Mouse (Mus musculus): ENCODE data around the gene Rufy3.
"Not testable (repeated sequence)": the region's sequence is repeated elsewhere in the genome, so short reads cannot be mapped to it uniquely, and the experiment has no call there.

Gene Rufy3

DNA sequence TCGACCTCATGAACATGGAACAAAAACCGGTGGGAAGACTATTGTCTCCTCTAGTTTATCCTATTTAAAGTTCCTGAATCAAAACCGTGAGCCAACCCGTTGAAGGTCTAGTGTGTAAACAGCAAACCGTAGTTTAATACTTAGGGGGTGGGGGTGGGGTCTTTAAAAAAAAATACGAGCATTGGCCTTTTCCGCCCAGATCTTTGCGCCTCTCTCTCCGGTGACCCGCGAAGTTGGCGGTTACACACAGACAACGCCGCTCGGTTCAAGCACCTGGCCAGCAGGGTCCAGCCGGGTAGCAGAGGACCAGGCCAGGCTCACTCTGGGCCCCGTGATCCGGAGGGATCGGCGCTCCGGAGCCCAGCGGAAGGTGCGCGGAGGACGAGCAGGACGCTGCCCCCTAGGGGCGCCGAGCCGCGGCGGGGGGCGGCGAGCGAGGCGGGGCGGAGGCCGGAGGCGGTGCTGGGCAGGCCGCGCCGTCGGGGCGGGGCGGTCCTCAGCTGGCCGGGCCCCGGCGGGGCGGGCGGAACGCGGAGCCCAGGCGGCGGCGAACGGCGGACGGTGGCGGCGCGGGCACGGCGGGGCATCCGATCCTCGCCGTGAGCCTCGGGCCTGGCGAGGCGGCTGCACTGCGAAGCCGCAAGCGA lies at the start of gene Rufy3:
Gene Rufy3 (plus strand): TSS at position 540 of the 647 bp plus-strand sequence.
- in situ Hi-C loops (cut with MboI; ENCODE audit: low pct_unique_long_range_greater_than_20kb in 1 of 2, low sequenced_read_pairs in 2 of 2, unreplicated experiment in 1 of 2) = no loop called here

DNA sequence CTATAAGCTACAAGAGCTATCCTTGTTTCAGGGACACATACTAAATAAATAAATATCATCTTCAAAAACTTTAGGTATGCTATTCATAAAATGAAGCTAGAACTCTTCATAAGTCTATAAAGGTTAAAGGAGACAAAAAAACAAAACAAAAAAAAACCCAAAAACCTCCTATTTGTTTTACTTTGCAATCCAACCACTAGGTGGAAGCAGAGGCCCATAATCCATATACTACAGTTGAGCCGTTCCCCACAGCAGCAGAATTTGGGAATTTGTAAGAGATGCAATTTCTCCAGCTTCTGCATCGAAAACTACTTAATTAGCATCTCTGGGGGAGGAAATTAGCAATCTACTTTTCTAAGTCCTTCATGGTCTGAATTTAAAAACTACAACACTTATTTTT lies 45.6 kb upstream of the Rufy3 start:
- in situ Hi-C loops (cut with MboI; ENCODE audit: low pct_unique_long_range_greater_than_20kb in 1 of 2, low sequenced_read_pairs in 2 of 2, unreplicated experiment in 1 of 2) = no loop called here

- in situ Hi-C loops (cut with MboI; ENCODE audit: low pct_unique_long_range_greater_than_20kb in 1 of 2, low sequenced_read_pairs in 2 of 2, unreplicated experiment in 1 of 2) = no loop called here
Observed at GRCm38 (mm10) chr5:88527657-88528056, 37.2 kb upstream of the Rufy3 start, which contains the start of gene Jchain. Jchain (minus strand) TSS chr5:88527891.

DNA sequence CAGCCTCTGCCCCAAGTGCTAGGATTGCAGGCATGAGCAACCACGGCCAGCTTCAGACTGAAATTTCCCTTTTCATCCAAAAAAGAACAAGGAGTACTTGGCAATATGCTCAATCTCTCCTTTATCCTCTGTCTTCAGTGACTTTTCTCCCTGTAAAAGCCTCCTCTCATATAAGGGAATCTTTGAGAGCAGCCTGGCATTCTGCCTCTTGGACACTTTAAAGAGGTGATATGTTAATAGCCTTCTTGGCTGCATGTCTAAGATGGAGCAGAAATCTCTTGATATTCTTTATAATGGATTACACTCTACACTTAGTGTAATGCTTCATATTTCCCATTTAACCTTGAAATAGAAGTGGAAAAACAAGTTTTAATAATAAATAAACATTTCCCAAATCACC lies 33.9 kb upstream of the Rufy3 start:
- in situ Hi-C loops (cut with MboI; ENCODE audit: low pct_unique_long_range_greater_than_20kb in 1 of 2, low sequenced_read_pairs in 2 of 2, unreplicated experiment in 1 of 2) = no loop called here

DNA sequence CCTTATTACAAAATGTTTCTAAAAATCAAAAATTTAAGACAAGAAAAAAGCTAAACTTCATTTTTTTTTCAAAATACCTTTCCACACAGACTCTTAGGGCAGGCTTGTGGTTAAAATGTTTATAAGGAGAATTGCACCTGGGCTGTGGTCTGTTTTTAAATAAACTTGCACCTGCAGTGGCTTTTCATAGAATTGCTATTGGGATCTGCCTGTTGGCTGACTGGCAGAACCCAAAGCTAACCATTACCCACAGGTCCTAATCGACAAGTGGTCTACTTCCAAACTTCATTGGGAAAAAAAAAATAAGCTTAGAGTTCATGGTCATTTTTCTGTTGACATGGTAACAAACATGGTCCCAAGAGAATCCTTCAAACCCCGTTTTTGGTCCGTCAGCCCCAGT lies 30.1 kb upstream of the Rufy3 start:
- in situ Hi-C loops (cut with MboI; ENCODE audit: low pct_unique_long_range_greater_than_20kb in 1 of 2, low sequenced_read_pairs in 2 of 2, unreplicated experiment in 1 of 2) = no loop called here

DNA sequence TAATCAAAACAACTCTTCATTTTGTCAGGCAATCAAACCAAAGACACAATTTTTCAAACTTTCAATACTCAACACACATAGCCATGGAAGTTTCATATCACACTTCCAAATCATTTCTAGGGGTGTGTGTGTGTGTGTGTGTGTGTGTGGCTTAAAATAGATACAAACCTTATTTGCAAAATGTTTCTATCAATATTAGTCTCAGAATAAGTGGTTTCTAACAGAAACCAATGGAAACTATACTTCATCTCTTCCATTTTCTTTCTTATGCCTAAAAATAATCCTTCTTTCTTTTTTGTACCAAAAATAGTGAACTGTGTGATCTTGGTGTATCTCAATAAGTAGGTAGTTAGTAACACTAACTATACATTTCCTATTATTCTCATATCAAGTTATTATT lies 24.0 kb upstream of the Rufy3 start:
- in situ Hi-C loops (cut with MboI; ENCODE audit: low pct_unique_long_range_greater_than_20kb in 1 of 2, low sequenced_read_pairs in 2 of 2, unreplicated experiment in 1 of 2) = no loop called here

GRCm38 (mm10) chr5:88542651-88543282 lies 22.1 kb upstream of the Rufy3 start:
- in situ Hi-C loops (cut with MboI; ENCODE audit: low pct_unique_long_range_greater_than_20kb in 1 of 2, low sequenced_read_pairs in 2 of 2, unreplicated experiment in 1 of 2) = no loop called here

DNA sequence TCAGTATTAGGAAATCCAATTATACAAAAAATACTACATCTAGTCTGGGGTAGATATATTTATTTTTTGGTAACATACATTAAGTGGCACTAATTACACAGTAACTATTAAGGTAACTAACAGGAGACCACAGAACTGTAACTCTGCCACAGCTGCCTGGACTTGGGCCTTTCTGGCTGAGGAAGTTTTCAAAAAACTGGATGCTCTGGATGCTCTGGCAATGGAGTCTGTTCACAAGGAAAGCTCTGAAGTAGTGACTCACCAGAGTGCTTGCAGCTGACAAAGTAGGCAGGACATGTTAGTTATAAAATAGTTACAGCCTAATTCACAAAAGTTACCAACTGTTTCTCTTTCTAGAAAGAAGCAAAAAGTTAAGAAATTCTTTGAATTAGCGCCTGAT lies 20.4 kb upstream of the Rufy3 start:
- in situ Hi-C loops (cut with MboI; ENCODE audit: low pct_unique_long_range_greater_than_20kb in 1 of 2, low sequenced_read_pairs in 2 of 2, unreplicated experiment in 1 of 2) = not testable (repeated sequence)

- in situ Hi-C loops (cut with MboI; ENCODE audit: low pct_unique_long_range_greater_than_20kb in 1 of 2, low sequenced_read_pairs in 2 of 2, unreplicated experiment in 1 of 2) = no loop called here
Observed at GRCm38 (mm10) chr5:88545536-88545935, 19.3 kb upstream of the Rufy3 start.

- in situ Hi-C loops (cut with MboI; ENCODE audit: low pct_unique_long_range_greater_than_20kb in 1 of 2, low sequenced_read_pairs in 2 of 2, unreplicated experiment in 1 of 2) = no loop called here
Observed at GRCm38 (mm10) chr5:88553271-88554085, 11.4 kb upstream of the Rufy3 start.

GRCm38 (mm10) chr5:88554086-88554886 lies 10.6 kb upstream of the Rufy3 start, which contains the start of gene Utp3:
Utp3 (plus strand) TSS chr5:88554462.
- in situ Hi-C loops (cut with MboI; ENCODE audit: low pct_unique_long_range_greater_than_20kb in 1 of 2, low sequenced_read_pairs in 2 of 2, unreplicated experiment in 1 of 2) = no loop called here

- in situ Hi-C loops (cut with MboI; ENCODE audit: low pct_unique_long_range_greater_than_20kb in 1 of 2, low sequenced_read_pairs in 2 of 2, unreplicated experiment in 1 of 2) = no loop called here
Observed at GRCm38 (mm10) chr5:88558991-88559390, 5.8 kb upstream of the Rufy3 start.

DNA sequence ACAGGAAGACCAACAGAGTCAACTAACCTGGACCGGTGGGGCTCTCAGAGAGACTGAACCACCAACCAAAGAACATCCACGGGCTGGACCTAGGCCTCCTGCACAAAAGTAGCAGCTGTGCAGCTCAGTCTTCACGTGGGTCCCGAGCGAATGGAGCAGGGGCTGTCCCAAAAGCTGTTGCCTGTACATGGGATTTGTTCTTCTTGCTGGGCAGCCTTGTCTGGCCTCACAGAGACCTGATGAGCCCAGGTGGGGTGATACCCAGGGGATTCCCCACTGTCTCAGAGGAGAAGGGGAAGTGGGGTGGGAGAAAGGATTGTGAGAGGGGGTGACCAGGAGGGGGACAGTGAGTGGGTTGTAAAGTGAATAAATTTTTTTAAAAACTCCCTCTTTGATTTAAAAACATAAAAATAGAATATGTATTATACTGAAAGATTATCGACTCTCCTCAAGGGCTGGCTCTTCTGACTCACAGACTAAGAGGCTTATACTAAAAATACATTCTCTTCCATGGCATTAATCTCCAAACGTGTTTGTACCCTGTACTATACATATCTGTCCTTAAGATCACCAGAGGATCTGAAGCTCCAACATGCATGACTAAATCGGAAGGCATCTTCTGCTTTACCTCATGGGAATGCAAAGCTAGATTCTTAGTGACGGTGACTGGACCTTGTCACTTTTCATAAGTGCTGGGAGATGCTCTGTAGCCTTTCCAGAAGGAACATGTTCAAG lies 3.6 kb upstream of the Rufy3 start:
- in situ Hi-C loops (cut with MboI; ENCODE audit: low pct_unique_long_range_greater_than_20kb in 1 of 2, low sequenced_read_pairs in 2 of 2, unreplicated experiment in 1 of 2) = no loop called here

DNA sequence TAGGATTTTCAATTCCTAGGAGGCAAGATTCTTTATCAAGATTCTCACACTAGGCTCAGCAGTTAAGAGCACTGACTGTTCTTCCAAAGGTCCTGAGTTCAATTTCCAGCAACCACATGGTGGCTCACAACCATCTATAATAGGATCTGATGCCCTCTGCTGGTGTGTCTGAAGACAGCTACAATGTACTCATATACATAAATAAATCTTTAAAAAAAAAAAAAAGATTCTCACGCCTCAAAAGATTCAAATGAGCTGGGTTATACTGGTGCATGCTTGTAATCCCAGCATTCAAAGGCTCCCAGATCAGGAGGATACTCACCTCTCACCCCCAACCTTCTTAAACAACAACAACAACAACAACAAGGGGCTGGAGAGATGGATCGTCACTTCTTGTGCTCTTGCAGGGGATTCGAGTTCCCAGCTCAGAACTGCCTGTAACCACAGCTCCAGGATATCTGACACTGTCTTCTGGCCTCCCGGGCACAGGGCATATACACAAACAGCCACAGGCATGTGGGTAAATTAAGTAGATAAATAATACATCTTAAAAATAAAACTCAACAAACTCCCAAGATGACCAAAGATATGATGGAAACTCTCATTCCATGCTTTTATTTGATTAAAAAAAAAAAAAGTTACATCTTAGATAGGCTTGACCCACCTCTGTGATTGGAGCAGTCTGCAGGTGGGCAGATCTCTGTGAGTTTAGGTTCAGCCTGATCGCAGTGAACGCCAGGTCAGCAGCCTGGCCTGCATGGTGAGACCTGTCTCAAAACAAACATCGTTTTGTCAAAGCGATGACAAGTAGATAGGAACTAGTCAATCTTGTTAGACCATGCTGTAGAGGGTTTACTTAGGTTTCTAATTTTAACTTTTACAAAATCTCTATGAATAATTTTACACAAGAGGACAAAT lies 1.7 kb upstream of the Rufy3 start:
- in situ Hi-C loops (cut with MboI; ENCODE audit: low pct_unique_long_range_greater_than_20kb in 1 of 2, low sequenced_read_pairs in 2 of 2, unreplicated experiment in 1 of 2) = no loop called here

- in situ Hi-C loops (cut with MboI; ENCODE audit: low pct_unique_long_range_greater_than_20kb in 1 of 2, low sequenced_read_pairs in 2 of 2, unreplicated experiment in 1 of 2) = no loop called here
Observed at GRCm38 (mm10) chr5:88565148-88566033, 551 bp downstream of the Rufy3 start.
